Mouse (Mus musculus) heart, postnatal 10 days (tissue): ENCODE data around the gene Lbhd1. TPM values are rescaled to one million over a fixed set of nuclear protein-coding genes. Genes with fewer than 3 reads are reported as not detected.

Experiments used
- microRNA-seq, 2 experiments: library from miRNA; unstranded; fragments of <30 nt; microRNA quantifications; one replicate each; pipeline ENCODE4 v1.2.0; 2022
- total RNA-seq, 2 experiments: library from RNA; stranded (reverse); gene quantifications; 2 replicates each; pipeline ENCODE4 v1.2.3; 2021

Lbhd1 gene
- total RNA-seq, 2 experiments from 2014 or later = 2.0 to 9.8 TPM

Small RNA genes lying within 50 kb of the gene (microRNA-seq; reads per million reads assigned to microRNA genes)
- gene Mir5136 = 0 to 0.70 reads per million in 2 experiments

Other genes with a start within 250 kb of the Lbhd1 start
- not detected for gene Chrm1, start 219.9 kb upstream of the Lbhd1 start, total RNA-seq
- gene Slc3a2, start 160.4 kb upstream of the Lbhd1 start, total RNA-seq = 10 to 100 TPM; 36.6 to 56.3 TPM
- gene Wdr74, start 147.9 kb upstream of the Lbhd1 start, total RNA-seq = 10 to 100 TPM; 24.9 to 27.2 TPM
- not detected for gene 1700092M07Rik, start 143.0 kb upstream of the Lbhd1 start, total RNA-seq
- 10 to 100 TPM; 43.6 to 44.4 TPM for gene Stx5a, start 142.3 kb upstream of the Lbhd1 start, total RNA-seq
- gene Nxf1, start 126.7 kb upstream of the Lbhd1 start, total RNA-seq = 10 to 100 TPM; 61.7 to 67.6 TPM
- 100 to 1,000 TPM; 115 to 133 TPM for gene Tmem223, start 112.7 kb upstream of the Lbhd1 start, total RNA-seq
- gene Tmem179b, start 109.3 kb upstream of the Lbhd1 start, total RNA-seq = 10 to 100 TPM; 13.9 to 22.5 TPM
- 10 to 100 TPM in 1 of 2 experiments, 1 to 10 TPM in 1; 9.5 to 10.2 TPM for gene Taf6l, start 97.3 kb upstream of the Lbhd1 start, total RNA-seq
- gene Polr2g, start 85.2 kb upstream of the Lbhd1 start, total RNA-seq = 10 to 100 TPM; 72.7 to 76.0 TPM
- gene Zbtb3, start 81.2 kb upstream of the Lbhd1 start, total RNA-seq = 1 to 10 TPM; 2.2 to 3.0 TPM
- 10 to 100 TPM; 14.2 to 17.6 TPM for gene Ttc9c, start 64.4 kb upstream of the Lbhd1 start, total RNA-seq
- gene Hnrnpul2, start 63.7 kb upstream of the Lbhd1 start, total RNA-seq = 10 to 100 TPM; 51.0 to 56.3 TPM
- not detected for gene AC129217.1, start 54.0 kb upstream of the Lbhd1 start, total RNA-seq
- 10 to 100 TPM; 25.8 to 34.7 TPM for gene Bscl2, start 46.3 kb upstream of the Lbhd1 start, total RNA-seq
- gene Gng3, start 44.5 kb upstream of the Lbhd1 start, total RNA-seq = not detected
- 1 to 10 TPM; 4.2 to 5.1 TPM for gene Lrrn4cl, start 33.0 kb upstream of the Lbhd1 start, total RNA-seq
- gene Ubxn1, start 12.2 kb upstream of the Lbhd1 start, total RNA-seq = 100 to 1,000 TPM; 123 to 126 TPM
- 10 to 100 TPM; 50.4 to 58.1 TPM for gene Uqcc3, start 2.8 kb upstream of the Lbhd1 start, total RNA-seq
- gene Gm49403, start 198 bp downstream of the Lbhd1 start, total RNA-seq = not detected
- 10 to 100 TPM; 16.6 to 23.0 TPM for gene 1810009A15Rik, start 5.1 kb downstream of the Lbhd1 start, total RNA-seq
- 1 to 10 TPM in 1 of 2 experiments, not detected in 1; 6.4 TPM for gene Gm49416, start 5.2 kb downstream of the Lbhd1 start, total RNA-seq
- 10 to 100 TPM; 14.5 to 17.1 TPM for gene Ints5, start 9.3 kb downstream of the Lbhd1 start, total RNA-seq
- 10 to 100 TPM; 69.3 to 74.5 TPM for gene Ganab, start 14.3 kb downstream of the Lbhd1 start, total RNA-seq
- 10 to 100 TPM; 38.7 to 41.8 TPM for gene B3gat3, start 36.6 kb downstream of the Lbhd1 start, total RNA-seq
- gene Rom1, start 45.6 kb downstream of the Lbhd1 start, total RNA-seq = 1 to 10 TPM; 6.5 to 7.1 TPM
- 10 to 100 TPM; 16.7 to 18.7 TPM for gene Eml3, start 45.8 kb downstream of the Lbhd1 start, total RNA-seq
- 10 to 100 TPM; 54.4 to 59.5 TPM for gene Mta2, start 58.1 kb downstream of the Lbhd1 start, total RNA-seq
- 10 to 100 TPM in 1 of 2 experiments, 1 to 10 TPM in 1; 8.5 to 10.4 TPM for gene Tut1, start 70.1 kb downstream of the Lbhd1 start, total RNA-seq
- 100 to 1,000 TPM; 283 to 289 TPM for gene Eef1g, start 83.3 kb downstream of the Lbhd1 start, total RNA-seq
- 100 to 1,000 TPM; 348 to 380 TPM for gene Ahnak, start 105.6 kb downstream of the Lbhd1 start, total RNA-seq
- gene Scgb1a1, start 204.2 kb downstream of the Lbhd1 start, total RNA-seq = 1 to 10 TPM in 1 of 2 experiments, not detected in 1; 4.2 TPM